ENCODE assay signal across 9 mouse cellular contexts in the genomic region with DNA sequence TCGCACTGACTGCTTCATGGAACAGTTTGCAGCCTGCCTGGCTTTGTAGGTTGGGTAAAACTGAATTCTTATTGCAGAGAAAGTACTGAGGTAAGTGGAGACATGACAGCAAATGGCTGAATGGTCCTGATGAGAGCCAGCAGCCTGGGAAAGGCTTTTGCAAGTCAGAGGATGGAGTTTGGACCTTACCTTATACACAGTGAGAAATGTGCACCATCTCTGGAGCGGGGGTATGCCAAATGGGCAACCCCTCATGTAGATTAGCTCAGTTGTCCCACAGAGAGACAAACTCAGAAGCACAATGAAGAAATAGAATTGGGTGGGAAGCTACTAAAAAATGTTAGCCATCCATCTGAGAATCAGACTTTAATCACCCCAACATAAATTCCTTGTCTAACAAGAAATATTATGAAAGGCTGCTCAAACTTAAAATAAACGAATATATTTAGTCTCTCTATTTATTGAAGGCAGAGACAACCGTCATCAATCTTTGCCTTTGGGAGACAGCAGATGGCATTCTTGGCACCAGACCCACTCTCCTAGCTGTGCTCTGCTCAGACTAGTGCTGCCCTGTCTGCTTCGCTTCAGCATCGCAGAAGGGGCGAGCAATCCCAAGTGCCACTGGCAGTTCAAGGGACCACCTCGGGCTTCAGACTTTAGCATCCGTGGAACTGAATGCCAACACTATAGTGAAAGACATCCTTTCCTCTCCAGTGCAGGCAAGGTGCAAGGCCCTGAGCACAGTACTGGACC. TPM values are rescaled to one million over a fixed set of nuclear protein-coding genes. Genes with fewer than 3 reads are reported as not detected.
DNase-seq lines count a peak whose midpoint lies in the region; ATAC-seq lines count a peak whose summit lies in the region.
"Had no signal": no experiment of that assay in that cellular context is flagged by ENCODE, and none has a peak within 500 bp of the region (broad histone marks: within the 10 kb centered on the region; RNA-seq: fewer than 3 reads in every experiment).

No protein-coding gene starts in this region.

- no peak overlapping the region for H3K4me3 ChIP-seq in midbrain, embryonic 14.5 days (replicated peaks; ENCODE audit: low read depth, low read length)
- H3K4me3 ChIP-seq in midbrain, embryonic 16.5 days (ENCODE audit: low read depth, low read length): no peak overlapping the region
- no peak overlapping the region for H3K4me3 ChIP-seq in forebrain, embryonic 14.5 days (ENCODE audit: low read depth, low read length)
- H3K4me3 ChIP-seq in stomach, embryonic 15.5 days (replicated peaks): no peak overlapping the region
- H3K4me3 ChIP-seq: lung, embryonic 15.5 days had no signal

- WGBS in midbrain, embryonic 14.5 days: 68% methylated on average over 9 of the region's 9 CpGs
- 58% methylated on average over 9 of the region's 9 CpGs for WGBS in midbrain, embryonic 16.5 days
- 51% methylated on average over 9 of the region's 9 CpGs for WGBS in forebrain, embryonic 14.5 days
- 50% methylated on average over 9 of the region's 9 CpGs for WGBS in stomach, embryonic 15.5 days

- DNase-seq in midbrain, embryonic 14.5 days: peak; percentile 63
- peak; percentile 92 for DNase-seq in forebrain, embryonic 14.5 days (ENCODE audit: low spot score)
- DNase-seq in left cerebral cortex, adult 11 months (ENCODE audit: low spot score): peak; percentile 72
- DNase-seq in thymus, postnatal 14 days: no peak
- DNase-seq in thymus, adult 18-20 months: no peak

- ATAC-seq in midbrain, embryonic 14.5 days (ENCODE audit: low FRiP score, low TSS enrichment): no peak
- no peak for ATAC-seq in midbrain, embryonic 16.5 days
- ATAC-seq in forebrain, embryonic 14.5 days: peak; percentile 86
- 0 out of 2 replicates have a peak, but pooled peaks have one; percentile 17 for ATAC-seq in stomach, embryonic 15.5 days (ENCODE audit: insufficient read depth, low FRiP score, low read depth)
- ATAC-seq in granulocyte monocyte progenitor cell, adult 5-6 weeks (replicated peaks; ENCODE audit: poor library complexity, severe bottlenecking): no peak

- H3K36me3 ChIP-seq in midbrain, embryonic 14.5 days (ENCODE audit: control insufficient read depth, insufficient read depth, low read length): no peaks in the 10 kb centered on the region
- H3K36me3 ChIP-seq in midbrain, embryonic 16.5 days (ENCODE audit: control insufficient read depth, insufficient read depth, low read length): no peaks in the 10 kb centered on the region
- no peaks in the 10 kb centered on the region for H3K36me3 ChIP-seq in forebrain, embryonic 14.5 days (ENCODE audit: control insufficient read depth, insufficient read depth, low read length)
- H3K36me3 ChIP-seq in stomach, embryonic 15.5 days: no peaks in the 10 kb centered on the region
- H3K36me3 ChIP-seq: lung, embryonic 15.5 days had no signal

- no peaks in the 10 kb centered on the region for H3K27me3 ChIP-seq in midbrain, embryonic 14.5 days (ENCODE audit: control insufficient read depth, insufficient read depth, low read length)
- no peaks in the 10 kb centered on the region for H3K27me3 ChIP-seq in midbrain, embryonic 16.5 days (ENCODE audit: control insufficient read depth, insufficient read depth, low read depth, low read length)
- no peaks in the 10 kb centered on the region for H3K27me3 ChIP-seq in forebrain, embryonic 14.5 days (replicated peaks; ENCODE audit: control insufficient read depth, insufficient read depth, low read length)
- no peaks in the 10 kb centered on the region for H3K27me3 ChIP-seq in stomach, embryonic 15.5 days (replicated peaks)
- H3K27me3 ChIP-seq: lung, embryonic 15.5 days had no signal

- no peak overlapping the region for H3K4me2 ChIP-seq in midbrain, embryonic 14.5 days (ENCODE audit: low read length)
- no peak overlapping the region for H3K4me2 ChIP-seq in midbrain, embryonic 16.5 days (ENCODE audit: low read length)
- H3K4me2 ChIP-seq in forebrain, embryonic 14.5 days (ENCODE audit: low read length): no peak overlapping the region
- H3K4me2 ChIP-seq in stomach, embryonic 15.5 days: no peak overlapping the region
- H3K4me2 ChIP-seq: lung, embryonic 15.5 days had no signal

- H3K4me1 ChIP-seq in midbrain, embryonic 14.5 days (ENCODE audit: control insufficient read depth, insufficient read depth, low read length): peaks cover 37% of the 10 kb centered on the region
- peaks cover 13% of the 10 kb centered on the region for H3K4me1 ChIP-seq in midbrain, embryonic 16.5 days (ENCODE audit: control insufficient read depth, insufficient read depth, low read length)
- peaks cover 43% of the 10 kb centered on the region for H3K4me1 ChIP-seq in forebrain, embryonic 14.5 days (ENCODE audit: control insufficient read depth, insufficient read depth, low read length)
- H3K4me1 ChIP-seq in stomach, embryonic 15.5 days: peaks cover 71% of the 10 kb centered on the region

- H3K9ac ChIP-seq in midbrain, embryonic 14.5 days (replicated peaks; ENCODE audit: low read length): no peak overlapping the region
- no peak overlapping the region for H3K9ac ChIP-seq in midbrain, embryonic 16.5 days (ENCODE audit: low read depth, low read length)
- no peak overlapping the region for H3K9ac ChIP-seq in forebrain, embryonic 14.5 days (ENCODE audit: low read length)
- H3K9ac ChIP-seq in stomach, embryonic 15.5 days: no peak overlapping the region
- H3K9ac ChIP-seq: lung, embryonic 15.5 days had no signal

- H3K9me3 ChIP-seq in midbrain, embryonic 14.5 days (ENCODE audit: control insufficient read depth, low read length): no peaks in the 10 kb centered on the region
- H3K9me3 ChIP-seq in midbrain, embryonic 16.5 days (replicated peaks; ENCODE audit: control insufficient read depth, low read length, poor library complexity, severe bottlenecking): no peaks in the 10 kb centered on the region
- H3K9me3 ChIP-seq in forebrain, embryonic 14.5 days (replicated peaks; ENCODE audit: control insufficient read depth, low read length): no peaks in the 10 kb centered on the region
- H3K9me3 ChIP-seq in stomach, embryonic 15.5 days: no peaks in the 10 kb centered on the region
- H3K9me3 ChIP-seq: lung, embryonic 15.5 days had no signal

- H3K27ac ChIP-seq in midbrain, embryonic 14.5 days (replicated peaks; ENCODE audit: low read depth, low read length): no peak overlapping the region
- no peak overlapping the region for H3K27ac ChIP-seq in midbrain, embryonic 16.5 days (ENCODE audit: low read length)
- H3K27ac ChIP-seq in forebrain, embryonic 14.5 days (ENCODE audit: low read depth, low read length): peak overlapping the region; percentile 35
- H3K27ac ChIP-seq in stomach, embryonic 15.5 days: peak overlapping the region; percentile 83

RNA-seq across cellular contexts. Expression of gene Ldlrad3, which starts 51.5 kb away (rescaled TPM):
- 17.9 and 34.0 TPM in 2 replicates for polyA plus RNA-seq in midbrain, embryonic 14.5 days (2014; fragmentation: Nextera tagmentation; extraction: Ambion mirVana)
- polyA plus RNA-seq in midbrain, embryonic 16.5 days (2015; fragmentation: Nextera tagmentation; extraction: Ambion mirVana): 26.6 and 30.1 TPM in 2 replicates
- polyA plus RNA-seq in forebrain, embryonic 14.5 days (2014; fragmentation: Nextera tagmentation; extraction: Ambion mirVana): 18.1 and 21.1 TPM in 2 replicates
- polyA plus RNA-seq in stomach, embryonic 15.5 days (2015; fragmentation: Nextera tagmentation; extraction: Ambion mirVana): 39.1 and 44.8 TPM in 2 replicates
- total RNA-seq in granulocyte monocyte progenitor cell, adult 5-6 weeks (2014; fragmentation: Nextera tagmentation): 21.6 and 25.7 TPM in 2 replicates
- total RNA-seq in granulocyte monocyte progenitor cell, adult 5-6 weeks (2017): 30.3 and 30.6 TPM in 2 replicates

Comparison
In these comparisons a context has a peak if more than half of its experiments do, and no peak if none do; other contexts are left out.
1. ATAC-seq: peak in forebrain, embryonic 14.5 days (single experiment) and stomach, embryonic 15.5 days (single experiment); none in midbrain, embryonic 14.5 days (single experiment), midbrain, embryonic 16.5 days (single experiment) and granulocyte monocyte progenitor cell, adult 5-6 weeks (single experiment).
2. DNase-seq: peak in midbrain, embryonic 14.5 days (single experiment), forebrain, embryonic 14.5 days (single experiment) and left cerebral cortex, adult 11 months (single experiment); none in thymus, postnatal 14 days (single experiment) and thymus, adult 18-20 months (0 of 2).
3. H3K27ac ChIP-seq: peak in forebrain, embryonic 14.5 days (single experiment) and stomach, embryonic 15.5 days (single experiment); none in midbrain, embryonic 14.5 days (single experiment) and midbrain, embryonic 16.5 days (single experiment).